Mouse (Mus musculus): ENCODE results near the gene Fam13c. TPM values are rescaled to one million over a fixed set of nuclear protein-coding genes. Genes with fewer than 3 reads are reported as not detected.

The Fam13c gene
- polyA plus RNA-seq, 1 experiment, result 0.44 TPM

- Histone ChIP-seq H3K27ac (ENCODE audit: insufficient read depth, low read length) (no peak overlapping the region), H3K27me3 (ENCODE audit: control insufficient read depth, insufficient read depth, low read length) (no peaks in the 10 kb centered on the region), H3K4me3 (ENCODE audit: extremely low read depth, insufficient read depth, insufficient read length) (no peak overlapping the region), H3K4me1 (ENCODE audit: control insufficient read depth, insufficient read depth, insufficient read length) (no peaks in the 10 kb centered on the region), H3K36me3 (ENCODE audit: control insufficient read depth, insufficient read depth, low read length) (no peaks in the 10 kb centered on the region)
- TF ChIP-seq CTCF (IDR thresholded peaks at IDR 0.05; ENCODE audit: extremely low read depth, insufficient read depth, insufficient read length, insufficient replicate concordance), result no peak
- TF ChIP-seq POLR2A (IDR thresholded peaks at IDR 0.05; ENCODE audit: low read depth, low read length), result no peak
- WGBS, result 88% methylated on average over 15 of the region's 15 CpGs
- DNase-seq (ENCODE audit: low read depth in 1 of 2, low spot score in 2 of 2), result no peak
Observed at GRCm38 (mm10) chr10:70504871-70505270, 64.6 kb downstream of the Fam13c start.

- Histone ChIP-seq H3K27ac (ENCODE audit: insufficient read depth, low read length) (no peak overlapping the region), H3K4me3 (ENCODE audit: extremely low read depth, insufficient read depth, insufficient read length) (no peak overlapping the region), H3K27me3 (ENCODE audit: control insufficient read depth, insufficient read depth, low read length) (no peaks in the 10 kb centered on the region), H3K4me1 (ENCODE audit: control insufficient read depth, insufficient read depth, insufficient read length) (no peaks in the 10 kb centered on the region), H3K36me3 (ENCODE audit: control insufficient read depth, insufficient read depth, low read length) (no peaks in the 10 kb centered on the region)
- DNase-seq (ENCODE audit: low read depth in 1 of 2, low spot score in 2 of 2), result no peak
- no peak for TF ChIP-seq POLR2A (IDR thresholded peaks at IDR 0.05; ENCODE audit: low read depth, low read length)
Observed at GRCm38 (mm10) chr10:70505395-70505794, 65.1 kb downstream of the Fam13c start.

- TF ChIP-seq POLR2A (IDR thresholded peaks at IDR 0.05; ENCODE audit: low read depth, low read length) (no peak), CTCF (IDR thresholded peaks at IDR 0.05; ENCODE audit: extremely low read depth, insufficient read depth, insufficient read length, insufficient replicate concordance) (no peak)
- no peaks in the 10 kb centered on the region for H3K27me3 ChIP-seq (ENCODE audit: control insufficient read depth, insufficient read depth, low read length)
- no peaks in the 10 kb centered on the region for H3K4me1 ChIP-seq (ENCODE audit: control insufficient read depth, insufficient read depth, insufficient read length)
- WGBS, result 91% methylated on average over 5 of the region's 5 CpGs
- DNase-seq (ENCODE audit: low read depth in 1 of 2, low spot score in 2 of 2), result no peak
- H3K36me3 ChIP-seq (ENCODE audit: control insufficient read depth, insufficient read depth, low read length), result no peaks in the 10 kb centered on the region
- no peak overlapping the region for H3K27ac ChIP-seq (ENCODE audit: insufficient read depth, low read length)
- no peak overlapping the region for H3K4me3 ChIP-seq (ENCODE audit: extremely low read depth, insufficient read depth, insufficient read length)
Observed at GRCm38 (mm10) chr10:70505842-70506241, 65.6 kb downstream of the Fam13c start.

GRCm38 (mm10) chr10:70506499-70507168, 66.4 kb downstream of the Fam13c start:
- Histone ChIP-seq H3K4me3 (ENCODE audit: extremely low read depth, insufficient read depth, insufficient read length) (no peak overlapping the region), H3K36me3 (ENCODE audit: control insufficient read depth, insufficient read depth, low read length) (no peaks in the 10 kb centered on the region), H3K4me1 (ENCODE audit: control insufficient read depth, insufficient read depth, insufficient read length) (no peaks in the 10 kb centered on the region), H3K27ac (ENCODE audit: insufficient read depth, low read length) (no peak overlapping the region), H3K27me3 (ENCODE audit: control insufficient read depth, insufficient read depth, low read length) (no peaks in the 10 kb centered on the region)
- TF ChIP-seq CTCF (IDR thresholded peaks at IDR 0.05; ENCODE audit: extremely low read depth, insufficient read depth, insufficient read length, insufficient replicate concordance) (no peak), POLR2A (IDR thresholded peaks at IDR 0.05; ENCODE audit: low read depth, low read length) (no peak)
- 58% methylated on average over 15 of the region's 15 CpGs for WGBS
- no peak for DNase-seq (ENCODE audit: low read depth in 1 of 2, low spot score in 2 of 2)

GRCm38 (mm10) chr10:70507880-70508279, 67.6 kb downstream of the Fam13c start:
- Histone ChIP-seq H3K36me3 (ENCODE audit: control insufficient read depth, insufficient read depth, low read length) (no peaks in the 10 kb centered on the region), H3K27me3 (ENCODE audit: control insufficient read depth, insufficient read depth, low read length) (no peaks in the 10 kb centered on the region), H3K27ac (ENCODE audit: insufficient read depth, low read length) (no peak overlapping the region), H3K4me1 (ENCODE audit: control insufficient read depth, insufficient read depth, insufficient read length) (no peaks in the 10 kb centered on the region), H3K4me3 (ENCODE audit: extremely low read depth, insufficient read depth, insufficient read length) (no peak overlapping the region)
- WGBS, result 88% methylated on average over 3 of the region's 3 CpGs
- no peak for DNase-seq (ENCODE audit: low read depth in 1 of 2, low spot score in 2 of 2)
- no peak for TF ChIP-seq POLR2A (IDR thresholded peaks at IDR 0.05; ENCODE audit: low read depth, low read length)
- TF ChIP-seq CTCF (IDR thresholded peaks at IDR 0.05; ENCODE audit: extremely low read depth, insufficient read depth, insufficient read length, insufficient replicate concordance), result no peak

- Histone ChIP-seq H3K27ac (ENCODE audit: insufficient read depth, low read length) (no peak overlapping the region), H3K36me3 (ENCODE audit: control insufficient read depth, insufficient read depth, low read length) (no peaks in the 10 kb centered on the region), H3K4me3 (ENCODE audit: extremely low read depth, insufficient read depth, insufficient read length) (no peak overlapping the region), H3K27me3 (ENCODE audit: control insufficient read depth, insufficient read depth, low read length) (no peaks in the 10 kb centered on the region), H3K4me1 (ENCODE audit: control insufficient read depth, insufficient read depth, insufficient read length) (no peaks in the 10 kb centered on the region)
- no peak for TF ChIP-seq CTCF (IDR thresholded peaks at IDR 0.05; ENCODE audit: extremely low read depth, insufficient read depth, insufficient read length, insufficient replicate concordance)
- no peak for TF ChIP-seq POLR2A (IDR thresholded peaks at IDR 0.05; ENCODE audit: low read depth, low read length)
- WGBS, result 75% methylated on average over 9 of the region's 9 CpGs
- DNase-seq (ENCODE audit: low read depth in 1 of 2, low spot score in 2 of 2), result no peak
Observed at GRCm38 (mm10) chr10:70514848-70515247, 74.6 kb downstream of the Fam13c start.

GRCm38 (mm10) chr10:70516661-70517060, 76.4 kb downstream of the Fam13c start:
- TF ChIP-seq CTCF (IDR thresholded peaks at IDR 0.05; ENCODE audit: extremely low read depth, insufficient read depth, insufficient read length, insufficient replicate concordance) (no peak), POLR2A (IDR thresholded peaks at IDR 0.05; ENCODE audit: low read depth, low read length) (no peak)
- Histone ChIP-seq H3K27me3 (ENCODE audit: control insufficient read depth, insufficient read depth, low read length) (no peaks in the 10 kb centered on the region), H3K27ac (ENCODE audit: insufficient read depth, low read length) (no peak overlapping the region), H3K4me1 (ENCODE audit: control insufficient read depth, insufficient read depth, insufficient read length) (no peaks in the 10 kb centered on the region), H3K4me3 (ENCODE audit: extremely low read depth, insufficient read depth, insufficient read length) (no peak overlapping the region), H3K36me3 (ENCODE audit: control insufficient read depth, insufficient read depth, low read length) (no peaks in the 10 kb centered on the region)
- 83% methylated on average over 8 of the region's 8 CpGs for WGBS
- no peak for DNase-seq (ENCODE audit: low read depth in 1 of 2, low spot score in 2 of 2)
